Mouse (Mus musculus) adrenal gland, postnatal 14 days (tissue): Measurements from ENCODE around the gene Klk11. TPM values are rescaled to one million over a fixed set of nuclear protein-coding genes. Genes with fewer than 3 reads are reported as not detected.

Experiments used
- DNase-seq: peaks from one replicate; pipeline ENCODE4 v3.0.0; 2021; ENCODE audit warnings: mixed read lengths
- long read RNA-seq, 2 experiments: library from polyadenylated mRNA; stranded (forward); transcript quantifications; one replicate each; pipeline ENCODE4 v2.0.0; 2021
- total RNA-seq: library from RNA; stranded (reverse); gene quantifications from 2 replicates; pipeline ENCODE4 v1.2.3, GENCODE M21; 2021

Klk11 gene
- total RNA-seq = not detected in 2 replicates
- long read RNA-seq, experiment 1 = 0 reads
- long read RNA-seq, experiment 2 = 0 reads

DNA sequence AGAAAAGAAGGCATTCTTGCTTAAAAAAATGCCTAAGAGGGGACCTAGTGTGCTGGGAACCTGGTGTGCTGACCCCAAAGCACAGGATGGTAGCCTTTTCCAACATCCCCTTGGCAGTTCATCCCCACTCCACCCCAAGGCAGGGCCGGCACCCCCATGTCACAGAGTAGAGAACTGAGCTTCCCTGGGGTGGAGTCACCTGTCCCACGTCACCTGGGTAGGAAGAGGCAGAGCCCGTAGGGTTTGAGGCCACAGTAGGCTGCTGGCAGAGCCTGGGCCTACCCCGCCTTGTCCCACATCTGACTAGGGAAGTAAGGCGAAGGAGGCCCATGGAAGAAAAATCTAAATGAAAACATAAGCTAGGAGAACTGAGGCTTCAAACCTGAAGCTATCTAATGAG, at the start of gene Klk11:
TSS of gene Klk11 (plus strand) at position 241 of the 400 bp plus-strand sequence.
- no peak for DNase-seq

DNA sequence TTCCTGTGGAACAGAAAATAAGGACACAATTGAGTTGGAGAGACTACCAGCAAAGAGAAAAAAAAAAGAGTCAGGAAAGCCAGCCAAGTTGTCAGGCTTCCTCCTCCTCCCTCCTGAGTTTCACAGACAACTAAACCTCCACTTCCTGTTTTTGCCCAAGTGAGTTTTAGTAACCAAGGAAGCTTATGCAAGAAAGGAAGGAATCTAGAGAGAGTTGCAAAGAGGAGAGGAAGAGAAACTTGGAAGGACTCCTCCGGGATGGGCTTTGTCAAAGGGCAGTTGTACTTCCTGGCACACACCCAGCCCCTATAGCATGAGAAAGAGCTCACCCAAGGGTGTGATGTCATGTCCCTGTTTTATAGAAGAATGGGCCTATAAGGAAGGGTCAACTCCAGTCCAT, 26.6 kb upstream of the Klk11 start:
- peak; percentile 10 for DNase-seq

DNA sequence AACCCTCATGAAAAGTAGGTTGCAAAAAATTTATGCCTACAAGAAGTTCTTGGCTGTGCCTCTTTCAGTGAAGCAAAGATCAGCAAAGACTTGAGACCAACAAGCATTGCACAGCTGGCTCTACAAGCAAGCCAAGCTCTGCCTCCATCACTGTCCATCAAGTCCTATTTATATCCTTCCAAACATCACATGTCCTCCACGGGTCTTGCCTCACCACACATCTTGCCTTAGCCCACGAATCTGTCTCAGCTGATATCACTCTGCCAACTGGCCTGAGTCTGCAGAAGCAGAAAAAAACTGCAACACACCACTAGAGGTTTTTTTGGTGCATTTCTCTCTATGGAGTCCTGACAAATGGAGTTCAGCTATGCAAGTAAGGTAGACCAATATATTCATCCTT, 21.6 kb upstream of the Klk11 start:
- no peak for DNase-seq

DNA sequence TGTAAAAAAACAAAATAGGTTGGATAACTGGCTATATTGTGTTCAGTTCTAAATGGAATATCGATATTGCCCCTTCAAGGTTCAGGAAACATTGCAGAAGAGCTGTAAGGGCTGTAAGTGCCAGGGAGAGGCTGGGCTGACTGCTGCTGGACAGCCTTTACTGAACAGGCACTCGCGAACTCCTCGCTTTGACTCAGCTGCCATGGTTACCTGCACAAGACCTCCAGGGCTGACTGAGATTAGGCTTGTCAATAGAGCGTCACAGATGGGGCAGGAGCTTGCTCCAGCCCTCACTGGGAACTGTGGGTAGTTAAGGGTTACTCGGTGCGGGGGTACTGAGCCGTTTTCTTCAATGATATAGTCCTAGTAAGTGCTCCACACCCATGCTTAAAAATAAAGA, 7.9 kb upstream of the Klk11 start:
- DNase-seq = no peak

DNA sequence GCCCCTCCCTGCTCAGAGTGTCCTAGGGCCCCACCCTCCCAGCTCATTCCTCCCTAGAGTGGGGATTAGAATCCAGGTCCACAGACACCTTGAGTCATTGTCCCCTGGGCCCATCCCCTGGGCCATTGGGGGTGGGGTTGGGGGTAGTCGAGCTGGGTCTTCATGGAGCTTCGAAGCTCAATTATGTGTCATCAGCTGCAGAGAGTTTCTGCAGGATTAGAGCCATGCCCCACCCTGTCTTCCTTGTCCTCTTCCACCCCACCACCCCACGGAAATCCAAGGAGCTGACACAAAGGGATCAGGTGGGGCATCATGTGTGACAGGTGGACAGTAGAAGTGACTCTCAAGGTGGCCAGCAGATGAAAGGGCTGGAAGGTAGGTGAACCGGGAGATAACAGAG, 5.8 kb upstream of the Klk11 start, which contains the start of gene Klk12:
TSS of gene Klk12 (plus strand) at position 301 of the 400 bp plus-strand sequence.
- DNase-seq = no peak

DNA sequence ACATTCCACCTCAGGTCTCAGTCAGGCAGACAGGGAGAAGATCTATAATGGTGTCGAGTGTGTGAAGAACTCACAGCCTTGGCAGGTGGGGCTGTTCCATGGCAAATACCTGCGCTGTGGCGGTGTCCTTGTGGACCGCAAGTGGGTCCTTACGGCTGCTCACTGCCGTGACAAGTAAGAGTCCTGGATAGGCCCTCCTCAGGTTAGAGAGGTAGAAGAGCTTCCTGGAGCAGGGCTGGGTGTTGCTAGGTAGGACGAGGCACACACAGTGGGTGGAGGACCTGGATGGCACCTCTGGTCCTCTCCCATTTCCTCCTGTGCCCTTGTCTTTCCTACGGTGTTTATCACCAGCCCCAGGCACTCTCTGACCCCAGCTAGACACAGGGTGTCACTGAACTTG, 4.8 kb upstream of the Klk11 start:
- no peak for DNase-seq

DNA sequence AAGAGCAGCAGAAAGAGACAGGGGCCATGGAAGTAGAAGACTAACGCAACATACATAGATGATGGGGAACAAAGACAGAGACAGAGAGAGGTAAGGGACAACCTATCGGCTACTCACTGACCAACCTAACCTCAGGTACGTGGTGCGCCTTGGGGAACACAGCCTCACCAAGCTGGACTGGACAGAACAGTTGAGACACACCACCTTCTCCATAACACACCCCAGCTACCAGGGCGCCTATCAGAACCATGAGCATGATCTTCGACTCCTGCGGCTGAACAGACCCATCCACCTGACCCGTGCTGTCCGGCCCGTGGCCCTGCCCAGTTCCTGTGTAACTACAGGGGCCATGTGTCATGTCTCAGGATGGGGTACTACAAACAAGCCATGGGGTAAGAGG, 3.7 kb upstream of the Klk11 start:
- DNase-seq = no peak

DNA sequence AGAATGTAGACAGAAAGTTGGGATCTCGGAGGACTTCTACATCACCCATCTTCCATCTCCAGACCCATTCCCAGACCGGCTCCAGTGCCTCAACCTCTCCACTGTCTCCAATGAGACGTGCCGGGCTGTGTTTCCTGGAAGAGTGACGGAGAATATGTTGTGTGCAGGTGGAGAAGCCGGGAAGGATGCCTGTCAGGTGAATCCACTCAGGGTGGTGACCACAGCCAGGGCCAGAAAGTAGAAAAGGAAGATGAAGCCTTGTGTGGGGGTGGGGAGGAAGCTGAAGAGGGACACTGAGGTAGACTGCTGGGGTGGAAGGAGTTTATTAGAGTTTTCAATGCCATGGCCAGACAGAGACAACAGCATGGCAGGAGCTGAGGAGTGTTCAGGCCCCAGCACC, 2.5 kb upstream of the Klk11 start:
- DNase-seq = no peak

DNA sequence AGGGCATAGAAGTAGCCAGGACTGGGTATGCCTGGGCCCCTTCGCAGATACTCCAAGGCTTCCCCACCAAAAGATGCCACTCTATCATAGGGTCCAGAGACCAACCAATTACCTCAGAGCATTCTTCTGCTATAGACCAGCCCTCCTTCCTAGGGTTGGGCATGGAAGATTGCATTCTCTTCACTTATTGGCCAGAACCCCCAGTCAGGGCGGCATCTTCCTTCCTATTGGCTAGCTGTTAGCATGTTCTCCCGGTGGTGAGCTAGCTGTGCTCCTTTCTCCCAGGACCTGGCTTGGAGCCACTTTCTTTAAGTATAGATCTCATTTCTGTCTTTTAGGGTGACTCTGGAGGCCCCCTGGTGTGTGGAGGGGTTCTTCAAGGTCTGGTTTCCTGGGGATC, 1.5 kb upstream of the Klk11 start:
- no peak for DNase-seq

DNA sequence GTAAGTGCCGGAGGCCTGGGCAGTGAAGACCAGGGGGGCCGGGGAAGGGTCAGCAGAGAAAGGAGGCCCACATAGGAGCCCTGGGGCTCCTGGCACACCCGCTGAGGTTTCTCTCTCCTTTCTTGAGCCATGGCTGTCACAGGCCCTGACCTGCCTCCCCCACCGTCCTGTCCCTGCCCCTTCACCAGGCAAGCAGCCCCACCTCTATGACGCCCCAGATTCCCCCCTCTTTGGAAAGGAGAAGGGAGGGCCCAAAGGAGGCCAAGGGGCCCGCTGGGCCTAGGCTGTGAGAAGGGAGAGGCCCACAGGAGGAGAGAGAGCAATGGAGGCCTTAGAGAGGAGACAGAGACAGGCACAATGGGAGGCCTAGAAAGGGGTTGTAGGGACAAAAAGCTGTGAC, 398 bp downstream of the Klk11 start:
- DNase-seq = no peak

DNA sequence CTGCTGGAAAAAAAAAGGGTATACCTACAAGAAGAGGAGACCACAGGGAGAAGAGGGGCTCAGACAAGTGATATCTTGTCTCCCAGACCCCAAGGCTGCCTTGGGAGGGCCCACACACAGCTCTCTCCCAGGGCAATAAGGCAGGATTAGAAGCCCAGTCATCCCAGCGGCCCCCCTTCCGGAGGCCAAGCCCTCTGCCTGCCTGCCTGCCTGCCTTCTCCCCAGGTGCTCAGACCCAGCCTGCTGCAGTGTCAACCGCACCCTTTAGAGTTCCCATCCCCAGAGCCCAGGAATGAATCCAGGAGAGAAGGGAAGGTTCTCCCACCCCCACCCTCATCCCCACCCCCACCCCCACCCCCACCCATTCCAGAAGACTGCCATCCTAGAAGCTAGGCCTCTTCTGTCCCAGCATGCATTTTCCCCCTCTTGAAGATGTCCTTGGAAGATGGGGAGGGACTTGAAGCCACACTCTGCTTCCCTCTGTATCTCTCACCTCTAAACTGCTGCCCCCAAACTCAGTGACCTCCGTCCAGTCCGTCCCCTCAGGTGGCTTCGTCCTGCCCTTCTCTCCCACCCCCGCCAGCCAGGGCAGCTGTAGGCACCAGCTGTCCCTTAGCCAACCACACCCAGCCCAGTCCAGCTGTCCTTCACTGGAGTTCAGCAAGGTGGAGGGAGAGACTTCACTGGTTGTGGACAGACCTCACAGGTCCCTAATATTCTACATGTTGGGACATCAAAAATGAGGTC, 1.1 kb downstream of the Klk11 start:
- no peak for DNase-seq

DNA sequence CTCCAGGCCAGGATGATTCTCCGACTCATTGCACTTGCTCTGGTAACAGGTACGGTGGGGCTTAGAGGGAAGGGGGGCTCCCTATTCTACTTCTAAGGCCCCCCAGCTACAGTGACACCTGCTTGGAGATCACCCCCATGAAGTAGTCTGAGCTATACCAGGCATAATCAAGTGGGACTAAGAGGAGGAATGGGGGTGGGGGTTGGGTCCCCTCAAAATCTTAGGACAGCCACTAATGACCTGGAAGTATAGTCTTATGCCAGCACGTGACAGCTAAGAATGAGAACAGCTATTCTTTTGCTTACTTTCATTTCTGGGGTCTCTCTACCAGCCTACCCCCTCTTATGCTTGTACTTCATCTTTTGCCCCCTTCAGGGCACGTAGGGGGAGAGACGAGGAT, 2.1 kb downstream of the Klk11 start:
- no peak for DNase-seq

DNA sequence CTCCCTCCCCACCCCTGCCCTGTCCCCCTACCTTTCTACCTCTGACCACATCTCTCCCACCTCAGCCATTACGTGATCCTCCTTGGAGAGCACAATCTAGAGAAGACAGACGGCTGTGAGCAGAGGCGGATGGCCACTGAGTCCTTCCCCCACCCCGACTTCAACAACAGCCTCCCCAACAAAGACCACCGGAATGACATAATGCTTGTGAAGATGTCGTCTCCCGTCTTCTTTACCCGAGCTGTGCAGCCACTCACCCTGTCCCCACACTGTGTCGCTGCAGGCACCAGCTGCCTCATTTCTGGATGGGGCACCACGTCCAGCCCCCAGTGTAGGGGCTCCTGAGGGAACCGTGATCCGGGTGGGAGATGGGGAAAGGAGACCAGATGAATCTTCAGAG, 3.0 kb downstream of the Klk11 start:
- no peak for DNase-seq

DNA sequence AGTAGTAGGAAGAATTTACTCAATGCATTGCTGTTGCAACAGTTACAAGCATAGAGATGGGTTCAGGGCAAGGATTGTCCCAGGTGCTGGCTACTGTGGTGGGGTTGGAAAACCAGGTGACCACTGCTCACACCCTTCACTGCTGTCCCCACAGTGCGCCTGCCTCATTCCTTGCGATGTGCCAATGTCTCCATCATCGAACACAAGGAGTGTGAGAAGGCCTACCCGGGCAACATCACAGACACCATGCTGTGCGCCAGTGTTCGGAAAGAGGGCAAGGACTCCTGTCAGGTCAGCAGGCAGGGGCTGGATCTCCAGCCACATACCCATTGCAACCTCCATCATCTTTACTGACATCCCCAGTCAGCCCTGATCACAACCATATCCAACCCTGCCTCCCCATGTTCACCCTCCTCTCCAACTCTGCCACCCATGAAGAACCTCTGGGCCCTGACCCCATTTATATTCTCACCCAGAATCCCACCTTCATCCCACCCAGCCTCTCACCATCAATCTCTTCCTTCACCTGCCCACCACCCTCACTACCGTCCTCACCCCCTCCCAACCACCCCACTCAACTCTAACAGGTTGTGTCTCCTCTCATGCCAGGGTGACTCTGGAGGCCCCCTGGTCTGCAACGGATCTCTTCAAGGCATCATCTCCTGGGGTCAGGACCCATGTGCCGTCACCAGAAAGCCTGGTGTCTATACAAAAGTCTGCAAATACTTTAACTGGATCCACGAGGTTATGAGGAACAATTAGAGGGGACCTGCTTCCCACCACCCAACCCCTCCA, 4.0 kb downstream of the Klk11 start:
- DNase-seq = no peak

DNA sequence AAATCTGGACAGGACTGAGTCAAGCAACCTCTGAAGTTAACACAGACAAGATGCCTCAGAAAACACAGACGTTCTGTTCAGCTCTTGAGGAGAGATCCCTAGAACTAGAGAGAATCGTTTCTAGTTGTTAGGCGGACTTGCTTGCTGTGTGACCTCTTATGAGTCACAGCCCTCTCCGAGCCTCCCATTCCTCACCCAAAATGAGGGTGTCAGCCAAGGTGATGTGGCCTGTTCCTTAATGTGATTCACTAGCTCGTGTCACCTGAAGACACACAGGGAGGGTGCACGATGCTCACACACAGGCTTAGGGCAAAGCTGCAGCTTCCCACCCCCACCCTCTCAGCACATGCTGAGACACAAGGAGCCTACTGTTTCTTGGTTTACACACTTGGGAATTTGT, 5.8 kb downstream of the Klk11 start:
- no peak for DNase-seq

DNA sequence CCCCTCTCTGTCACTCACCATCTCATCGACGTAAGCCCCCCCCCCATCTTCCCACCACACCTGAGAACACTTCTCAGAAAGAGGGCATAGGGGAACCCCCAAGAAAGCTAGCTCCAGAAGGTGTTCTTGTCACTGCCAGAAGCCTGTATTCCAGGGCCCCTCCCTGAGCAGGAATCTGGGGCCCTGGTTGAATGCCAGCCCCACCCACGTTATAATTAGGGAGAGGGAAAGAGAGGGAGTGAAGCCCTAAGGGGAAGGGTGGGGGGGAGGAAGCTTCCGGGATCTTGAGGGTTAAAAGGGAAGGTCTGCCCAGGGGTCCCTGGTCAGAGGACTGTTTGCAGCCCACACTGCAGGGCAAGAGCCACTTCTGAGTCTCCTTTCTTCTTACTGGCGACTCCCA, 6.3 kb downstream of the Klk11 start, which contains the start of gene Klk10:
TSS of gene Klk10 (plus strand) at position 290 of the 400 bp plus-strand sequence.
- DNase-seq = no peak

DNA sequence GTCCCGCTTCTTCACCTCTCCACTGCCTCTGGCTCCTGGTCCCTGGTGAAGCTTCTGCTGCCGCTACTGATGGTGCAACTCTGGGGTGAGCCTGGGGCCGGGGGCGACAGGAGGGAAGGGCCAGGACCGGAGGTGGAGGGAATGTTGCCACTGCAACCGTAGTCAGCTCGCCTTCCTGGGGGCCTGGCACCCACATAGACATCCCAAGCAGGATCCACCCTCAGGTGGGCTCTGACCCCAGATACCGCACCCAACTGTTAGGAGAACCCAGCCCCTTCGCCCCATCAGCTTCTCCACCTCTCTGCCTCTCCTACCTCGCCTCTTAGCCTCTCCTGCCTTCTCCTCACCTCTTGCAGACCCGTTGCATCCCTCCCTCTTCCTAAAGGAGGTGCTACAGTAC, 7.1 kb downstream of the Klk11 start:
- no peak for DNase-seq

DNA sequence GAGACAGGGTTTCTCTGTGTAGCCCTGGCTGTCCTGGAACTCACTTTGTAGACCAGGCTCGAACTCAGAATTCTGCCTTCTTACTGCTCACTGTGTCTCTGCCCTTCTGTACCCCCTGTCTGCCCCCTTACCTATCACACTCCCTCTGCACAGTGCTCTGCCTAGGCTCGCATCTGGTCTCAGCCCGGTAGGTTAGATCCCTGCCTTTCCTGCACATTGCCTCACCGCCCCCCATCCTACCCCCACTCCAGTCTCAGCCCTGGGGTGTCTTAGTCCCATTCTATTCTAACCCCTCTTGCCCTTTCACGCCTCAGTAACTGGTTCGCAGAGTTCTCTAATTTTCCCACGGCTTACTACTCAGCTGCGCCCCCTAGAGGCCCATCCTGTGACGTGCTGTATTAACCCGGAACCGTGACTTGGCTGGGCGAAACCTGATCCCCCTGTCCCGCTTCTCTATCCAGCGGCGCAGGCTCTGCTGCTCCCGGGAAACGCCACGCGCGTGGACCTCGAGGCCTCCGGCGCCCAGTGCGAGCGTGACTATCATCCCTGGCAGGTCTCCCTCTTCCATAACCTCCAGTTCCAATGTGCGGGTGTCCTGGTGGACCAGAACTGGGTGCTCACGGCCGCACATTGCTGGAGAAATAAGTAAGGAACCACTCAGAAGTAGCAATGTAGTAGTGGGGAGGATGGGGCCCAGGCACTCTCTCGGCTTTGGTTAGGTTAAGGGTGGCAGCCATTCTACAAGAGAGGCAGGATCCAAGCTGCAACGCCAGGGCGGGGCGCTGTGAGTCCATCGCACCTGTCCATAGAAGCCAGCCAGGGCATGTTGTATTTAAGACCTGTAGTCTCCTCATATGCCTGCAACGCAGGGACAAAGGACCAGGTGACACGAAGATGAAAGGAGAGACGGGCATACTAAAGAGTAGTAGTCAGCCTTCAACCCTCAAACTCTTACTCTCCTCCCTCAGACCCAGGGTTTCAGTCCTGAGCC, 8.2 kb downstream of the Klk11 start:
- DNase-seq = peak; percentile 87

DNA sequence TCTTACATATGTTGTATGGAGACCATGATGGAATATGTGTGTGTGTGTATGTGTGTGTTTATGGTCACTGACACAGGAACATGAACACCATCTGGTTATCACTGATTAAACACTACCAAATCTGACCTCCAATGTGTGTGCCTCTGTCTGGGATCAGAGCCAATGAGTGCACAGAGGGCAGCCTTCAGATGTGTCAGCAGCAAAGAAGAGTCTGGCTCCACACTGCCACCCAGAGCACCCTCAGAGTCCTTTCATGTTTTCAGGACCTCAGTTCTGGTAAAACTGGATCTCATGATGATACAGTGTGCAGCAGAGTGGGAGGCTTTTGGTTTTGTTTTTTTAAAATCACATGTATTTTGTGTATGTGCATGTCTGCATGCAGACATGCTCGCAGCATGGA, 10.9 kb downstream of the Klk11 start:
- DNase-seq = peak; percentile 72

DNA sequence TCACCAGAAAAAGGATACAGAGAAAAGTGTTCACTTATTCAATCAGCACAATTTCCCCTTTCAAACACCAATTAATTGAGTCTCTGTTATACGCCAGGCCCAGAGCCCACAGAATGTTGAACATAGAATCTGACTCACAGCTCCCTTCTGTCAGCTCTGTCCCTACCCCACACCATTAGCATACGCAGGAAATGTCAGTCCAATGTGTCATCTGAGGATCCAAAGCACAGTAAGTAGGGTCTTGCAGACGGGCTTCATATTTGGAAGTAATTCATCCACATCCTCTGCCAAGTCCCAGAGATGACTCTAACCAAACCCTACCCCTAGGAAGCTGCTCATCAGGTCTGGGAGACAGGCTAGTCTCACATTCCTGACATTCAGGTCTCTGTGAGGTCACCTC, 13.7 kb downstream of the Klk11 start:
- no peak for DNase-seq

DNA sequence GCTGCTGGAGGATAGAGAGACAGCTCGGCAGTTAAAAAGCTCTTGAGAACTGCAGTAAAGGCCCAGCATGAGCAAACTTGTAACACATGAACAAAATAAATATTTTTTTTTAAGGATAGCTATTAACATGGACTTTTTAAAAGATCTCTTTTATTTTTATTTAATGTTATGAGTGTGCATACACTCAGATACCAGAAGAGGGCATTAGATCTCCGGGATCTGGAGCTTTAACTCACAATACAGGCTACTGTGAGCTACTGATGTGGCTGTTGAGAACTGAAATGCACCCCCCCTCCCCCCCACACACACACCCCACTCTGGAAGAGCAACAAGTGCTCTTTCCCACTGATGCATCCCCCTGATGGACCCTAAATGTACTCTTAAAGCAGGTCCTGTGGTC, 14.9 kb downstream of the Klk11 start:
- DNase-seq = no peak

DNA sequence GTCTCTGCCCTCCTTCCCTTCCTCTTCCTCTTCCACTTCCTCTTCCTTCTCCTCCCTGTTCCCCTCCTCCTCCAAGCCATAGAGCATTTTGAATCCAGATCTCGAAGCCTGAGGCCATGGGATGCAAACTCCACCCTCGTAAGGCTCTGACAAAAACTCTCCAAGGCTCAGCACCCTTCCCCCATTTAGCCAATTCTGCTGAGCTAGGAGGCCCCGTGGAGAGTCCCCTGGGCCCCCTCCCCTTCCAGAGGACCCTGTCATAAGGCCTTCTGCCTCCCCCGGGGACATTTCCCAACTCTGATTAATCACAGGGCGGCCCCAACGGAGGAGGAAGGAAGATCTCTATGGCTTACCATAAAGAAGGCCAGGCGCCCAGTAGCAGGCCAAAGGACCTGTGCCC, 17.2 kb downstream of the Klk11 start, which contains the start of gene Klk9:
TSS of gene Klk9 (plus strand) at position 301 of the 400 bp plus-strand sequence.
- no peak for DNase-seq
